8 mouse cellular contexts compared by ENCODE assay signal in genomic region chr7:35118099-35118781, GRCm38 (mm10). TPM values are rescaled to one million over a fixed set of nuclear protein-coding genes. Genes with fewer than 3 reads are reported as not detected.
DNase-seq lines count a peak whose midpoint lies in the region; ATAC-seq lines count a peak whose summit lies in the region.

No protein-coding gene starts in this region.

- peak; percentile 70 for ATAC-seq in heart, embryonic 14.5 days (ENCODE audit: insufficient number of reproducible peaks, insufficient read depth, low FRiP score, low read depth)
- peak; percentile 77 for ATAC-seq in kidney, embryonic 16.5 days (ENCODE audit: low FRiP score, low TSS enrichment)
- 0 out of 2 replicates have a peak, but pooled peaks have one; percentile 24 for ATAC-seq in liver, embryonic 13.5 days (ENCODE audit: low read depth)
- ATAC-seq in stomach, embryonic 15.5 days (ENCODE audit: insufficient read depth, low FRiP score, low read depth), result peak; percentile 61

- no peaks in the 10 kb centered on the region for H3K36me3 ChIP-seq in forebrain, embryonic 10.5 days (replicated peaks)
- no peaks in the 10 kb centered on the region for H3K36me3 ChIP-seq in heart, embryonic 14.5 days (ENCODE audit: control insufficient read depth, insufficient read depth, low read length)
- no peaks in the 10 kb centered on the region for H3K36me3 ChIP-seq in kidney, embryonic 16.5 days (ENCODE audit: insufficient read depth, low read length)
- H3K36me3 ChIP-seq in liver, embryonic 13.5 days, result no peaks in the 10 kb centered on the region
- no peaks in the 10 kb centered on the region for H3K36me3 ChIP-seq in stomach, embryonic 15.5 days

- H3K4me3 ChIP-seq in forebrain, embryonic 10.5 days, result peak overlapping the region; percentile 68
- H3K4me3 ChIP-seq in heart, embryonic 14.5 days (ENCODE audit: control insufficient read depth in 1 of 2, insufficient read depth in 1 of 2, low read depth in 1 of 2, low read length in 2 of 2), result peak overlapping the region; percentile 54 to 62
- peak overlapping the region; percentile 59 for H3K4me3 ChIP-seq in kidney, embryonic 16.5 days (ENCODE audit: low read length)
- peak overlapping the region; percentile 63 for H3K4me3 ChIP-seq in liver, embryonic 13.5 days (replicated peaks)
- peak overlapping the region; percentile 63 for H3K4me3 ChIP-seq in stomach, embryonic 15.5 days (replicated peaks)

- peak overlapping the region; percentile 74 for H3K9ac ChIP-seq in heart, embryonic 14.5 days (ENCODE audit: low read length)
- peak overlapping the region; percentile 76 for H3K9ac ChIP-seq in kidney, embryonic 16.5 days (replicated peaks; ENCODE audit: low read length)
- peak overlapping the region; percentile 71 for H3K9ac ChIP-seq in liver, embryonic 13.5 days
- H3K9ac ChIP-seq in stomach, embryonic 15.5 days, result peak overlapping the region; percentile 43; the same call in 1 of the 2 replicates

- peak overlapping the region; percentile 83 for H3K27ac ChIP-seq in forebrain, embryonic 10.5 days
- H3K27ac ChIP-seq in heart, embryonic 14.5 days (replicated peaks in 1 of 2; ENCODE audit: control insufficient read depth in 1 of 2, insufficient read depth in 1 of 2, low read depth in 2 of 2, low read length in 2 of 2), result no peak overlapping the region; a peak in 1 of 4 replicates
- H3K27ac ChIP-seq in kidney, embryonic 16.5 days (ENCODE audit: low read length), result peak overlapping the region; percentile 91
- H3K27ac ChIP-seq in liver, embryonic 13.5 days, result peak overlapping the region; percentile 77
- peak overlapping the region; percentile 92 for H3K27ac ChIP-seq in stomach, embryonic 15.5 days

- peaks cover 36% of the 10 kb centered on the region for H3K4me1 ChIP-seq in forebrain, embryonic 10.5 days
- peaks cover 0 to 15% of the 10 kb centered on the region in 2 experiments; a peak in 3 of 4 replicates for H3K4me1 ChIP-seq in heart, embryonic 14.5 days (ENCODE audit: control insufficient read depth in 2 of 2, insufficient read depth in 2 of 2, low read length in 2 of 2)
- H3K4me1 ChIP-seq in kidney, embryonic 16.5 days (ENCODE audit: insufficient read depth, low read length), result peaks cover 27% of the 10 kb centered on the region
- H3K4me1 ChIP-seq in liver, embryonic 13.5 days (replicated peaks), result peaks cover 33% of the 10 kb centered on the region
- H3K4me1 ChIP-seq in stomach, embryonic 15.5 days, result peaks cover 31% of the 10 kb centered on the region

- H3K4me2 ChIP-seq in heart, embryonic 14.5 days (ENCODE audit: low read length), result peak overlapping the region; percentile 97
- H3K4me2 ChIP-seq in kidney, embryonic 16.5 days (replicated peaks; ENCODE audit: low read depth, low read length), result peak overlapping the region; percentile 98
- peak overlapping the region; percentile 68 for H3K4me2 ChIP-seq in liver, embryonic 13.5 days
- peak overlapping the region; percentile 98 for H3K4me2 ChIP-seq in stomach, embryonic 15.5 days

- no peaks in the 10 kb centered on the region for H3K9me3 ChIP-seq in forebrain, embryonic 10.5 days
- H3K9me3 ChIP-seq in heart, embryonic 14.5 days (ENCODE audit: control insufficient read depth, low read length), result no peaks in the 10 kb centered on the region
- H3K9me3 ChIP-seq in kidney, embryonic 16.5 days (ENCODE audit: low read length), result no peaks in the 10 kb centered on the region
- no peaks in the 10 kb centered on the region for H3K9me3 ChIP-seq in liver, embryonic 13.5 days (replicated peaks)
- no peaks in the 10 kb centered on the region for H3K9me3 ChIP-seq in stomach, embryonic 15.5 days

- DNase-seq in 3T3-L1 (ENCODE audit: low read depth, low spot score), result peak; percentile 22
- peak; percentile 82 for DNase-seq in adrenal gland, postnatal 25 days
- peak; percentile 80 for DNase-seq in forebrain, embryonic 10.5 days (ENCODE audit: extremely low spot score, low spot score)
- no peak for DNase-seq in liver, embryonic 13.5 days
- DNase-seq in naive thymus-derived CD4-positive, alpha-beta T cell, adult 2 months (ENCODE audit: low read depth), result peak; percentile 4

- peaks cover 94% of the 10 kb centered on the region for H3K27me3 ChIP-seq in forebrain, embryonic 10.5 days (ENCODE audit: poor library complexity, severe bottlenecking)
- H3K27me3 ChIP-seq in heart, embryonic 14.5 days (ENCODE audit: control insufficient read depth, insufficient read depth, low read length), result peaks cover 64% of the 10 kb centered on the region
- peaks cover 53% of the 10 kb centered on the region for H3K27me3 ChIP-seq in kidney, embryonic 16.5 days (ENCODE audit: insufficient read depth, low read length)
- H3K27me3 ChIP-seq in liver, embryonic 13.5 days, result peaks cover 74% of the 10 kb centered on the region
- H3K27me3 ChIP-seq in stomach, embryonic 15.5 days (replicated peaks), result peaks cover 33% of the 10 kb centered on the region

- under 1% methylated on average over 49 of the region's 49 CpGs for whole genome bisulfite sequencing in forebrain, embryonic 10.5 days
- WGBS in heart, embryonic 14.5 days, result under 1% methylated on average over 48 of the region's 49 CpGs
- under 1% methylated on average over 49 of the region's 49 CpGs for WGBS in kidney, embryonic 16.5 days
- under 1% methylated on average over 49 of the region's 49 CpGs for whole genome bisulfite sequencing in liver, embryonic 13.5 days (ENCODE audit: insufficient replicate concordance)
- WGBS in stomach, embryonic 15.5 days, result under 1% methylated on average over 49 of the region's 49 CpGs

RNA-seq across cellular contexts. Expression of gene Cebpa, which starts 0.9 kb away (rescaled TPM):
- 115 and 116 TPM in 2 replicates for total RNA-seq in adrenal gland, postnatal 25 days (2021)
- polyA plus RNA-seq in forebrain, embryonic 10.5 days (2016; fragmentation: Nextera tagmentation; extraction: Ambion mirVana), result 0.23 and 0.40 TPM in 2 replicates
- polyA plus RNA-seq in heart, embryonic 14.5 days (2014; fragmentation: Nextera tagmentation; extraction: Ambion mirVana), result 0.73 and 1.2 TPM in 2 replicates
- 1.1 and 1.4 TPM in 2 replicates for polyA plus RNA-seq in kidney, embryonic 16.5 days (2015; fragmentation: Nextera tagmentation; extraction: Ambion mirVana)
- polyA plus RNA-seq in liver, embryonic 13.5 days (2015; fragmentation: Nextera tagmentation; extraction: Ambion mirVana), result 4.3 and 5.3 TPM in 2 replicates
- polyA plus RNA-seq in stomach, embryonic 15.5 days (2015; fragmentation: Nextera tagmentation; extraction: Ambion mirVana), result 6.6 and 7.0 TPM in 2 replicates

Comparison
In these comparisons a context has a peak if more than half of its experiments do, and no peak if none do; other contexts are left out.
1. H3K27ac ChIP-seq: peak in forebrain, embryonic 10.5 days (single experiment), kidney, embryonic 16.5 days (single experiment), liver, embryonic 13.5 days (single experiment) and stomach, embryonic 15.5 days (single experiment); none in heart, embryonic 14.5 days (0 of 2).
2. ATAC-seq: peak in every context shown above with its lines; median percentile 77 in kidney, embryonic 16.5 days; 70 in heart, embryonic 14.5 days; 61 in stomach, embryonic 15.5 days; 24 in liver, embryonic 13.5 days.
3. Peak in every context shown above with its lines, with median percentiles within 50 percentile points of each other: H3K4me3 ChIP-seq, H3K4me2 ChIP-seq and H3K9ac ChIP-seq.